Mouse (Mus musculus) lung, embryonic 14.5 days (tissue): ENCODE results near the gene Sv2c. TPM values are rescaled to one million over a fixed set of nuclear protein-coding genes. Genes with fewer than 3 reads are reported as not detected.

Experiments
- ATAC-seq: fragments of 200-750 bp; cut with Nextera tagmentation; 2 replicates; pipeline ENCODE4 v1.8.0; 2017; ENCODE audit warnings: mild to moderate bottlenecking, moderate TSS enrichment, moderate library complexity; ENCODE audit not compliant: insufficient read depth
- DNase-seq: peaks from one replicate; pipeline ENCODE4 v3.0.0-alpha.2; 2015
- H3K27ac ChIP-seq: fragments of 300-500 bp; sonication (generic); 2 replicates; pipeline ENCODE4 v1.5.1; 2014; ENCODE audit warnings: low read depth, mild to moderate bottlenecking, moderate library complexity
- H3K27me3 ChIP-seq: fragments of 300-500 bp; sonication (generic); 2 replicates; pipeline ENCODE4 v1.6.1; 2014; ENCODE audit warnings: low read length, control low read depth; ENCODE audit not compliant: insufficient read depth
- H3K36me3 ChIP-seq: fragments of 300-500 bp; sonication (generic); 2 replicates; pipeline ENCODE4 v1.6.1; 2014; ENCODE audit warnings: control low read depth; ENCODE audit not compliant: insufficient read depth
- H3K4me1 ChIP-seq: fragments of 300-500 bp; sonication (generic); 2 replicates; pipeline ENCODE4 v1.6.1; 2014; ENCODE audit warnings: antibody characterized with exemption, control low read depth; ENCODE audit not compliant: insufficient read depth
- H3K4me2 ChIP-seq: fragments of 300-500 bp; sonication (generic); 2 replicates; pipeline ENCODE4 v1.6.1; 2014; ENCODE audit warnings: mild to moderate bottlenecking
- H3K4me3 ChIP-seq: fragments of 300-500 bp; sonication (generic); 2 replicates; pipeline ENCODE4 v1.5.1; 2014; ENCODE audit warnings: low read depth, low read length
- H3K9ac ChIP-seq: fragments of 300-500 bp; sonication (generic); 2 replicates; pipeline ENCODE4 v1.6.1; 2014
- H3K9me3 ChIP-seq: fragments of 300-500 bp; sonication (generic); 2 replicates; pipeline ENCODE4 v1.6.1; 2016; ENCODE audit warnings: low read depth, low read length, control low read depth
- CTCF ChIP-seq: IDR thresholded peaks from 2 replicates; pipeline ENCODE4 v1.5.1; 2016; ENCODE audit warnings: antibody characterized with exemption, low read depth
- WGBS: fragments of 180-500 bp; shearing (Covaris S2); extraction: QIAGEN DNeasy Blood & Tissue Kit; methylation state at CpG from one replicate; pipeline ENCODE4 v1.1.7; 2014; 5-methylcytosine and 5-hydroxymethylcytosine counted together
- polyA plus RNA-seq: library from polyadenylated mRNA; unstranded; fragments of >200 nt; fragmentation: Nextera tagmentation; extraction: Ambion mirVana; gene quantifications from 2 replicates; pipeline ENCODE4 v1.2.1, GENCODE M21; 2014

The Sv2c gene
- polyA plus RNA-seq, 1 experiment from 2014 or later = 0.63 TPM

GRCm38 (mm10) chr13:95961905-95962304, 170.5 kb downstream of the Sv2c start:
- H3K9me3 ChIP-seq = no peaks in the 10 kb centered on the region
- 0 out of 2 replicates have a peak, but pooled peaks have one; percentile 9 for ATAC-seq
- H3K27me3 ChIP-seq = 0 out of 2 replicates have a peak, but pooled peaks cover 5% of the 10 kb centered on the region
- peak overlapping the region; percentile 40 for H3K4me3 ChIP-seq
- 22% methylated on average over 7 of the region's 7 CpGs for WGBS
- peaks cover 5% of the 10 kb centered on the region for H3K4me1 ChIP-seq
- no peak for DNase-seq
- TF ChIP-seq CTCF = no peak
- peak overlapping the region; percentile 82 for H3K4me2 ChIP-seq
- no peak overlapping the region for H3K27ac ChIP-seq
- no peaks in the 10 kb centered on the region for H3K36me3 ChIP-seq
- H3K9ac ChIP-seq = no peak overlapping the region

- H3K4me3 ChIP-seq = peak overlapping the region; percentile 40
- TF ChIP-seq CTCF = no peak
- no peak overlapping the region for H3K27ac ChIP-seq
- H3K36me3 ChIP-seq = no peaks in the 10 kb centered on the region
- ATAC-seq = peak; percentile 44; the same call in 1 of the 2 replicates
- no peaks in the 10 kb centered on the region for H3K9me3 ChIP-seq
- H3K4me1 ChIP-seq = peaks cover 5% of the 10 kb centered on the region
- peak overlapping the region; percentile 82 for H3K4me2 ChIP-seq
- peak; percentile 66 for DNase-seq
- 5% methylated on average over 29 of the region's 29 CpGs for WGBS
- peak overlapping the region; percentile 51 for H3K9ac ChIP-seq
- 0 out of 2 replicates have a peak, but pooled peaks cover 5% of the 10 kb centered on the region for H3K27me3 ChIP-seq
Observed at GRCm38 (mm10) chr13:95961191-95961791, 171.1 kb downstream of the Sv2c start.

- H3K27ac ChIP-seq = no peak overlapping the region
Observed at GRCm38 (mm10) chr13:95960477-95961185, 171.7 kb downstream of the Sv2c start.

GRCm38 (mm10) chr13:95959651-95960476, 172.5 kb downstream of the Sv2c start:
- H3K4me1 ChIP-seq = peaks cover 5% of the 10 kb centered on the region
- H3K9me3 ChIP-seq = no peaks in the 10 kb centered on the region
- 8% methylated on average over 14 of the region's 14 CpGs for WGBS
- no peak for TF ChIP-seq CTCF
- H3K27ac ChIP-seq = peak overlapping the region; percentile 58; the same call in 1 of the 2 replicates
- DNase-seq (peak; percentile 67), ATAC-seq (peak; percentile 26; the same call in 1 of the 2 replicates)
- no peaks in the 10 kb centered on the region for H3K36me3 ChIP-seq
- no peak overlapping the region for H3K9ac ChIP-seq
- H3K4me3 ChIP-seq = 0 out of 2 replicates have a peak overlapping the region, but pooled peaks have one; percentile 2
- H3K27me3 ChIP-seq = 0 out of 2 replicates have a peak, but pooled peaks cover 5% of the 10 kb centered on the region
- H3K4me2 ChIP-seq = peak overlapping the region; percentile 82

More at GRCm38 (mm10) chr13:95960477-95961185, 171.7 kb downstream of the Sv2c start:
- H3K4me2 ChIP-seq = peak overlapping the region; percentile 82
- no peak for TF ChIP-seq CTCF
- peak; percentile 49 for DNase-seq
- H3K4me1 ChIP-seq = peaks cover 5% of the 10 kb centered on the region
- H3K9me3 ChIP-seq = no peaks in the 10 kb centered on the region
- 1% methylated on average over 10 of the region's 10 CpGs for WGBS
- H3K36me3 ChIP-seq = no peaks in the 10 kb centered on the region
- peak overlapping the region; percentile 40 for H3K4me3 ChIP-seq
- H3K27me3 ChIP-seq = 0 out of 2 replicates have a peak, but pooled peaks cover 5% of the 10 kb centered on the region
- ATAC-seq = no peak
- H3K9ac ChIP-seq = peak overlapping the region; percentile 51

GRCm38 (mm10) chr13:95957134-95957533, 175.2 kb downstream of the Sv2c start:
- Histone ChIP-seq H3K4me1 (peaks cover 5% of the 10 kb centered on the region), H3K27me3 (0 out of 2 replicates have a peak, but pooled peaks cover 5% of the 10 kb centered on the region), H3K9me3 (no peaks in the 10 kb centered on the region), H3K9ac (no peak overlapping the region), H3K27ac (no peak overlapping the region), H3K4me3 (no peak overlapping the region), H3K4me2 (no peak overlapping the region), H3K36me3 (no peaks in the 10 kb centered on the region)
- no peak for ATAC-seq
- no peak for TF ChIP-seq CTCF
- whole genome bisulfite sequencing = 41% methylated on average over 10 of the region's 10 CpGs
- peak; percentile 59 for DNase-seq

- H3K36me3 ChIP-seq = no peaks in the 10 kb centered on the region
- WGBS = 80% methylated on average over 2 of the region's 2 CpGs
- no peak overlapping the region for H3K4me2 ChIP-seq
- DNase-seq (no peak), ATAC-seq (no peak)
- no peak overlapping the region for H3K27ac ChIP-seq
- no peak overlapping the region for H3K4me3 ChIP-seq
- H3K9me3 ChIP-seq = no peaks in the 10 kb centered on the region
- no peak overlapping the region for H3K9ac ChIP-seq
- H3K4me1 ChIP-seq = peaks cover 5% of the 10 kb centered on the region; the same call in 1 of the 2 replicates
- no peak for TF ChIP-seq CTCF
- H3K27me3 ChIP-seq = 0 out of 2 replicates have a peak, but pooled peaks cover 2% of the 10 kb centered on the region
Observed at GRCm38 (mm10) chr13:95956327-95956781, 176.0 kb downstream of the Sv2c start.
